Mouse (Mus musculus) intestine, embryonic 15.5 days (tissue): ENCODE data around the gene Upp2. TPM values are rescaled to one million over a fixed set of nuclear protein-coding genes. Genes with fewer than 3 reads are reported as not detected.
A peak's percentile ranks its signal among the peaks of the same experiment; 100 is the strongest.

Experiments
- ATAC-seq: fragments of 200-750 bp; cut with Nextera tagmentation; 2 replicates; pipeline ENCODE4 v1.8.0; 2017; ENCODE audit warnings: moderate TSS enrichment, moderate library complexity
- H3K27ac ChIP-seq: fragments of 300-500 bp; sonication (generic); 2 replicates; pipeline ENCODE4 v1.5.1; 2015; ENCODE audit warnings: mild to moderate bottlenecking, inconsistent platforms
- H3K27me3 ChIP-seq: fragments of 300-500 bp; sonication (generic); replicated peaks from 2 replicates; pipeline ENCODE4 v1.6.1; 2015; ENCODE audit warnings: inconsistent platforms
- H3K36me3 ChIP-seq: fragments of 300-500 bp; sonication (generic); 2 replicates; pipeline ENCODE4 v1.6.1; 2015; ENCODE audit warnings: inconsistent platforms
- H3K4me1 ChIP-seq: fragments of 300-500 bp; sonication (generic); replicated peaks from 2 replicates; pipeline ENCODE4 v1.6.1; 2015; ENCODE audit warnings: inconsistent platforms
- H3K4me2 ChIP-seq: fragments of 300-500 bp; sonication (generic); replicated peaks from 2 replicates; pipeline ENCODE4 v1.6.1; 2015; ENCODE audit warnings: mild to moderate bottlenecking, inconsistent platforms
- H3K4me3 ChIP-seq: fragments of 300-500 bp; sonication (generic); replicated peaks from 2 replicates; pipeline ENCODE4 v1.5.1; 2015; ENCODE audit warnings: inconsistent platforms
- H3K9ac ChIP-seq: fragments of 300-500 bp; sonication (generic); 2 replicates; pipeline ENCODE4 v1.6.1; 2015; ENCODE audit warnings: inconsistent platforms
- H3K9me3 ChIP-seq: fragments of 300-500 bp; sonication (generic); 2 replicates; pipeline ENCODE4 v1.6.1; 2016; ENCODE audit warnings: inconsistent platforms
- WGBS: fragments of 180-500 bp; shearing (Covaris S2); methylation state at CpG from one replicate; pipeline ENCODE4 v1.1.7; 2015; 5-methylcytosine and 5-hydroxymethylcytosine counted together
- polyA plus RNA-seq: library from polyadenylated mRNA; unstranded; fragments of >200 nt; fragmentation: Nextera tagmentation; extraction: Ambion mirVana; gene quantifications from 2 replicates; pipeline ENCODE4 v1.2.1, GENCODE M21; 2015

Gene Upp2
- polyA plus RNA-seq, 1 experiment from 2014 or later: 5.5 TPM

DNA sequence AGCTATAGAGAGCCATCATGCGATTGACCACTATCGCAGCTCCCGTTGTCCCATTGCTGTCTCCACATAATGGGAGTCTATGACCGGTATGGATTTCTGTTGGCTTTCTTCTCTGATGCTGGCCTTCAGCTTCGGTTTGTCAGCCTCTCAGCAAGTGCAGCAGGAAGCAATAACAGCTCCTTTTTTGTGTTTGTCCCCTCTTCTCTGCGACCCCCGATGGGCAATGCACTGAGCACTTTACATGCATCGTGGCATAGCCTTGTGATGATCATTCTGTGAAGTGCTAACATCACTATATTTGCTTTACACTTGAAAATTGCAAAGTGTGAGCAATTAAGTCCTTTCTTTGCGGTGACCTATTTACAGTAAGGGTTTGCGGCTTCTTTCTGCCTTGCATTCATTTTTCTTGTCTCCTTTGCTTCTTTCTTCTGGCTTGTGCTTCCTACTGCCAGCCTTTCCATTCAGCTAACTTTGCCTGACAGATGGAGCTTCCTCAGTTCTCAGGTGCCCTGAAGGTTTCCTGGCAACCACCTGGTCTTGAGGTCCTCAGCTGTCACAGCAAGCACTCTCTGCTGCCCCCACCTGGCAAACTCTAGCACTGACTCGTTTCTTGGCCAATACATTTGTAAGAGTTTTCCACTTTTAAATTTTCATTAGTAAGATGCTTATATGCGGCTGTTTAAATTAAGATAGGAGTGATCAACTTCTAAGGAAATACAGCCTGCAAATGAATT is 98.2 kb downstream of the Upp2 start:
- no peak overlapping the region for H3K9ac ChIP-seq
- H3K4me2 ChIP-seq: no peak overlapping the region
- no peaks in the 10 kb centered on the region for H3K27me3 ChIP-seq
- H3K4me3 ChIP-seq: no peak overlapping the region
- ATAC-seq: no peak
- no peaks in the 10 kb centered on the region for H3K9me3 ChIP-seq
- H3K4me1 ChIP-seq: no peaks in the 10 kb centered on the region
- WGBS: 81% methylated on average over 12 of the region's 12 CpGs
- no peaks in the 10 kb centered on the region for H3K36me3 ChIP-seq
- no peak overlapping the region for H3K27ac ChIP-seq

DNA sequence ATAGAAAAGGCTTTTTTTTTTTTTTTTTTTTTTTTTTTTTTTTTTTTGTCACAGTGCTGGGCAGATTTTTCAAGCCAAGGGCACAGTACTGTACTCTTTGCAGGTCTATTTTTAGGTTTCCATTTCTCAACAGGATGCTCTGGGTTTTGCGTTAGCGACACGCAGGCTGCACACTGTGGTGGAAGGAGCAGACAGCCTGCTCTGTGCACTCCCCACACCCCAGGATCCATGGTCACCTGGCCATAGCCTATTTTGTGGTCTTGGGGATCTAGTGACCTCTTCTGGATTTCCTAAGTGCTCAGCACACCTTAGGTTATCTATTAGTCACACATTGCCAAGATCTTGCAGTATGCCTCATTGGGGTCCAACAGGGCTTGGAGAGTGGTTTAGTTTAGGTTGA is 100.2 kb downstream of the Upp2 start:
- H3K27me3 ChIP-seq: no peaks in the 10 kb centered on the region
- no peak overlapping the region for H3K4me3 ChIP-seq
- no peak overlapping the region for H3K27ac ChIP-seq
- no peak overlapping the region for H3K4me2 ChIP-seq
- H3K9ac ChIP-seq: no peak overlapping the region
- H3K36me3 ChIP-seq: no peaks in the 10 kb centered on the region
- no peaks in the 10 kb centered on the region for H3K9me3 ChIP-seq
- 79% methylated on average over 3 of the region's 3 CpGs for WGBS
- no peak for ATAC-seq
- no peaks in the 10 kb centered on the region for H3K4me1 ChIP-seq

DNA sequence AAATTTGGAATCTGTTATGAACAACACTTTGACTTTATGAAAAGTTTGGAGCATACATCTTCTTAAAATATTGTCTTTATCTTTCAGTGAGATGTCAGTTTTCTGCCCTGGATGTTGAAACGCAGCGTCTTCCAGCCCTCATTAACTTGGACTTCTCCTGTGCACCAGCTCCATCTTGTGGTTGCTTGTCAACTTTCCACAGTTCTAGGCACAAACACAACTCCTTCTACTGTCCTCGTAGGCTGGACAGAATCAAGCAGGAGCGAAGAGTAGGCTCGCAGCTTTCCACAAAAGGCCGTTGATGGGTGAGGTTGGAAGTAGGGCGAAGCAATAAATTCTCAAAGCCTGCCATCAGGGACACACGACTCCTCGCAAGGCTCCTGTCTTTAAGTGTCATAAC is 100.9 kb downstream of the Upp2 start:
- no peaks in the 10 kb centered on the region for H3K27me3 ChIP-seq
- 41% methylated on average over 9 of the region's 9 CpGs for WGBS
- H3K36me3 ChIP-seq: no peaks in the 10 kb centered on the region

DNA sequence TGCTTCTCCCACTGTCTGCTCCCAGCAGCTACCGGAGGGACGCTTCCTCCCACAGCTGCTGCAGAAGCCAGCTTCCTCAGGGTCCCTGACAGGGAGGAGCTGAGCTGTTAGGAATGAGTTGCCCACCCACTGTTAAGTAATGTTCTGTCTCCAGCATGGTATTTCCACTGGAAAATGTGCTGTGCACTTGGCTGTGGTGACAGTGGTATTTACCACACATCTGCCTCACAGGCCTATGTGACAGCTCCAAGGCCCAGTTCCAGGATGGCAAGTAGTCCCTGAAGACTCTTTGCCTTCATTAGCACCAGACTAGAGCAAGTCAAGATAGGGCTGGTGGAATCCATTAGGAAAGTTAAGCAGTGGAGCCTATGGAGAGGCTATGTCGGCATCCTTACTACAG is 102.0 kb downstream of the Upp2 start:
- H3K27me3 ChIP-seq: no peaks in the 10 kb centered on the region
- no peak for ATAC-seq
- WGBS: 81% methylated on average over 3 of the region's 3 CpGs
- H3K4me3 ChIP-seq: no peak overlapping the region
- no peak overlapping the region for H3K9ac ChIP-seq
- H3K36me3 ChIP-seq: no peaks in the 10 kb centered on the region
- no peak overlapping the region for H3K4me2 ChIP-seq
- H3K27ac ChIP-seq: no peak overlapping the region
- H3K9me3 ChIP-seq: 0 out of 2 replicates have a peak, but pooled peaks cover 2% of the 10 kb centered on the region
- H3K4me1 ChIP-seq: no peaks in the 10 kb centered on the region

More for the DNA sequence above, 100.9 kb downstream of the Upp2 start:
- no peak overlapping the region for H3K4me3 ChIP-seq
- H3K9ac ChIP-seq: no peak overlapping the region
- H3K9me3 ChIP-seq: no peaks in the 10 kb centered on the region
- H3K4me1 ChIP-seq: no peaks in the 10 kb centered on the region
- no peak overlapping the region for H3K27ac ChIP-seq
- no peak overlapping the region for H3K4me2 ChIP-seq
- no peak for ATAC-seq

DNA sequence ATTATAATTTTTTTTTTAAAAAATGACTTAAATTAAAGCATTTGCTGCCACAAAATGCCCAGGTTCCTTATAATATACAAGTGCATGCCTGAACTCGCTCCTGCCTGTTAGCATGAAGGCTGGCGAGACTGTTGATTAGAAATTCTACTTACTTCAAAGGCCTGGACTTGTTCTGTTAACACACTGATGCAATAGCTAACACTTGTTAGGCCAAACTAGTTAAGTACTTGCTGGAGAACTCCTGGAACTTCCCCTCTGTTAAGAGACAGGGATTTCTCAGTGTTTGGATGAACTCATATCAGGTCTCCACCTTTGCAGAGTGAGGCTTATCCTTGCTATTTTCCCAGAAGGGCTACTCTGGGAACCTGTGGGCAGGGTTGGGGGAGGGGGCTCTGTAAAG is 105.4 kb downstream of the Upp2 start:
- H3K9ac ChIP-seq: no peak overlapping the region
- H3K27me3 ChIP-seq: no peaks in the 10 kb centered on the region
- 92% methylated on average over 2 of the region's 2 CpGs for WGBS
- H3K4me1 ChIP-seq: no peaks in the 10 kb centered on the region
- no peak overlapping the region for H3K4me3 ChIP-seq
- 0 out of 2 replicates have a peak, but pooled peaks cover 2% of the 10 kb centered on the region for H3K9me3 ChIP-seq
- no peak overlapping the region for H3K27ac ChIP-seq
- H3K36me3 ChIP-seq: no peaks in the 10 kb centered on the region
- ATAC-seq: no peak
- H3K4me2 ChIP-seq: no peak overlapping the region

DNA sequence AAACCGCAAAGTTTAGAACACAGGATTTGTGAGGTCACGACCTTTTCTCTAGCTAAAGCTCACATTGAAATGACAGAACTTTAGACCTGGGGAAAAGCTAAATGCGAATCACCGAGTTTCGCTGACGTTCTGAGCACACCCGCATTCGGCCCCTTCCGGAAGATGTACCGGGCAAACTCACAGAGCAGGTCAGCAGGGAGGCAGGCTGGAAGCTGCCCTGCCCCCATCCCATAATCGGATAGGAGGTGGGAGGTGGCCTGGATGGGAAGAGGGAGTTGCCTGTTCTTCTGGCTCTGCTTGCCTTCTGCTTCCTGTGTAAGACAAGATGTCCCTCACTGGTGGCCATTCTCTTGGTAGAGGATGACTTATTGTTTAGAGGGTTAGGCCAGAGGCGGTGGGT is 112.9 kb downstream of the Upp2 start:
- H3K27ac ChIP-seq: no peak overlapping the region
- no peaks in the 10 kb centered on the region for H3K27me3 ChIP-seq
- no peak overlapping the region for H3K9ac ChIP-seq
- 79% methylated on average over 12 of the region's 12 CpGs for WGBS
- ATAC-seq: no peak
- H3K36me3 ChIP-seq: no peaks in the 10 kb centered on the region
- H3K9me3 ChIP-seq: no peaks in the 10 kb centered on the region
- no peak overlapping the region for H3K4me3 ChIP-seq
- no peaks in the 10 kb centered on the region for H3K4me1 ChIP-seq
- no peak overlapping the region for H3K4me2 ChIP-seq

DNA sequence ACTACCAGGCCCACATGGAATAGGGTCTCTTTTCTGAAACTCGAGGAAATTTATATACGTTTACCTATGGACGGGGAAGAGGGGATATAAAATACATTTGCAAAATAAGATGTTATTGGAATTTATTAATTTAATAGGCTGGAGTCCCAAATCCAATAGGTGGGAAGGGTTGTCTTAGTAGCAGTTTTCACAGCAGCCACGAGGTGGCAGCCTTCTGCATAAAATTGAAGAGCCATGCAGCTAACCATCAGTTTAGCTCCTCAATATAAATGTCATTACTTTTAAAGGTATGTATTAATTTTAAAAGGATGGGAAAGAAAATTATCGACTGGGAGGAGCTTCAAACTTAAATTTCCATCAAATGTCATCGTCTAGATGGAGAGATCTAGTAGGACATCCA is 113.7 kb downstream of the Upp2 start:
- ATAC-seq: no peak
- no peaks in the 10 kb centered on the region for H3K4me1 ChIP-seq
- no peak overlapping the region for H3K9ac ChIP-seq
- H3K9me3 ChIP-seq: no peaks in the 10 kb centered on the region
- H3K4me3 ChIP-seq: no peak overlapping the region
- no peaks in the 10 kb centered on the region for H3K36me3 ChIP-seq
- H3K4me2 ChIP-seq: no peak overlapping the region
- no peak overlapping the region for H3K27ac ChIP-seq
- WGBS: 34% methylated on average over 6 of the region's 6 CpGs
- no peaks in the 10 kb centered on the region for H3K27me3 ChIP-seq

DNA sequence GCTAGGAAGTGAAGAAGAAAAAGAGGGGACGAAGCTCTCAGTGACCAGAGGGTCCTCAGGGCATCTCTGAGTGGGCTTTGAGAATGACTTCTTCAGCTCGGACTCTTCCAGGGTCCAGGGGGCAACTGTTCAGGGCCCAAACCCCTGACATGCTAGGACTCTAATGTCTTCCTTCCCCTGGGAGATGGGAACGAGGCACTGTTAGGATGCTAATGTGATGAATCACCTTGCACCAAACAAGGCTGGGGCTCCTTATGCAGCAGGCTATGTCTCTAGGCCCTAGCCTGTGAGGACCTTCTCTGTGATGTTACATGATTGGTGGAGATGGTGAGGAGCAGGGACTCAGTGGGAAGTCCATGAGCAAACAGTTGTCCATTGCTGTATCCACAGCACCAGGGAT is 114.3 kb downstream of the Upp2 start:
- Histone ChIP-seq H3K4me2 (no peak overlapping the region), H3K27me3 (no peaks in the 10 kb centered on the region), H3K9me3 (no peaks in the 10 kb centered on the region), H3K4me3 (no peak overlapping the region), H3K27ac (no peak overlapping the region), H3K9ac (no peak overlapping the region), H3K36me3 (no peaks in the 10 kb centered on the region), H3K4me1 (no peaks in the 10 kb centered on the region)
- 65% methylated on average over 3 of the region's 3 CpGs for WGBS
- ATAC-seq: no peak

DNA sequence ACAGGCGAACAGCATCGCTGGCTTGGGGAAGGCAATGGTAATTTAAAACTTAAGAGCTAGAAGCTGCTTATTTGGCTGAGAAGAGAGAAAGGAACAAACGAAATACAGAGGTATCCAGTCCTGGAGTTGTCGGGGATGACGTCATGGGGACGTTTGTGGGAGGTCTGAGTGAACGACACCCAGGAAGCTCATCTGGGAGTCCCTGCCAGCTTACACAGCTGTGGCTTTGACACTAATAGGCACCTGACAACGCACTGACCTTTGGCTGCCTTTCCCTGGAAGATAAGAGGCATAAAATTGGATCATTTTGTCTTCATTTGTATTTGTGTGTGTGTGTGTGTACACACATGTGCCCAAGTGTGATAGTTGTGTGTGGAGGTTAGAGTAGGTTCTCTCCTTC is 130.4 kb downstream of the Upp2 start:
- 70% methylated on average over 8 of the region's 8 CpGs for WGBS
- no peak for ATAC-seq

DNA sequence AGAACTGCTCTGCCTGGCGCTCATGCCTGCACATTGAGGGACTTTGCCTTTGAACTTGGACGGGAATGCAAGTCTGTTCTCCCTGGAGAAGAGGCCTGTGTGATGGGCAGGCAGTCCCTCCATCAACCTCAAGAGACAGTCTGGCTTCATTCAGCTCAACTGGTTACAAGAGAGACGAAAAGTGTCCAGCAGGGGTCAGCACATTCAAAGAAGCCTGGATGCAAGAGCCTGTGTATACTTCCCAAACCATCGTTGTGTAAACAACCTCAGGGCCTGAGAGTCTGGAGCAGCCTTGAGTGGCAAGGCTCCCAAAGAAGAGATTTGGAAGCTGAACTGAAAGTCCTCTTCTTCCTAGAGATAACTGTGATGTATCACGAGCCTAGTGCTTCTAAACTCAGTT is 132.8 kb downstream of the Upp2 start:
- Histone ChIP-seq H3K36me3 (no peaks in the 10 kb centered on the region), H3K27me3 (no peaks in the 10 kb centered on the region), H3K4me3 (no peak overlapping the region), H3K9ac (no peak overlapping the region), H3K4me2 (no peak overlapping the region), H3K27ac (no peak overlapping the region), H3K4me1 (no peaks in the 10 kb centered on the region), H3K9me3 (no peaks in the 10 kb centered on the region)
- ATAC-seq: peak; percentile 71; the same call in 1 of the 2 replicates
- 29% methylated on average over 5 of the region's 5 CpGs for WGBS

More for the DNA sequence above, 130.4 kb downstream of the Upp2 start:
- Histone ChIP-seq H3K9me3 (no peaks in the 10 kb centered on the region), H3K27me3 (no peaks in the 10 kb centered on the region), H3K27ac (no peak overlapping the region), H3K36me3 (no peaks in the 10 kb centered on the region), H3K9ac (no peak overlapping the region), H3K4me3 (no peak overlapping the region), H3K4me2 (no peak overlapping the region), H3K4me1 (no peaks in the 10 kb centered on the region)

DNA sequence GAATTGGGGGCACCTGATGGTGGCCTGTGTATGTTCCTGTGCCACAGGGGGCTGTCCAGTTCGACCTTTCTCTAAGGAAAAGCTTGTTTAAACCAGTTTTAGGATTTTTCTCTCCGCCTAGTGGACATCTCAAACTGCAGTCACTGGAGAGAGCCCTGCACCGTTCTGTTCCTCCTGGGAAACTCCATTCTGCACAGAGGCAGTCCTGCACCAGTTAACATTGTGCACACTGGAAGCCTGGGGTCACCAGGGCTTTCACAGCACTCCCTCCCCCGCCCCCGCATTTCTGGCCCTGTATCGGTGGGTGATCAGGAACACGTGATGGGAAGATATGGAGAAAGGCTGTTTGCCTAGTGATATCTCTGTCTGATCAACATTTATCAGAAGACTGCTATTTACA is 133.3 kb downstream of the Upp2 start:
- H3K9me3 ChIP-seq: no peaks in the 10 kb centered on the region
- no peaks in the 10 kb centered on the region for H3K36me3 ChIP-seq
- no peak overlapping the region for H3K9ac ChIP-seq
- H3K27ac ChIP-seq: no peak overlapping the region
- no peaks in the 10 kb centered on the region for H3K27me3 ChIP-seq
- 48% methylated on average over 7 of the region's 7 CpGs for WGBS
- peak; percentile 28; the same call in 1 of the 2 replicates for ATAC-seq
- no peak overlapping the region for H3K4me2 ChIP-seq
- H3K4me1 ChIP-seq: no peaks in the 10 kb centered on the region
- H3K4me3 ChIP-seq: no peak overlapping the region

DNA sequence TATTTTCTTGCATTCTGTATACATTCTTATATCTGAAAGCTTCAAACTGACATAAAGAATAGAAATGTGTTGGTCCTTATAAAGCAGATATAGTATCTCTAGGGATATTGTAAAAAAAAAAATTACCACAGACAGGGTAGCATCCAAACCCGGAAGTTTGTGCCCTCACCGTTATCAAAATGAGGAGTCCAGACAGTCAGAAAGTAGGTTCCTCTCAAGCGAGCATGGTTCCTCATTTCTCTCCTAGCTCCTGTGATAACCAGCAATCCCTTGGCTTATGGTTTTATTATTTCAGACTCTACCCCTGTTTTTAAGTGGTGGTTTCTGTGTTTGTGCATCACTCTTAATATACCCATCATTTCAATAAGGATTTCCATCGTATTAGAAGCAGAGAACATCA is 134.5 kb downstream of the Upp2 start:
- Histone ChIP-seq H3K36me3 (no peaks in the 10 kb centered on the region), H3K9ac (no peak overlapping the region), H3K27ac (no peak overlapping the region), H3K9me3 (no peaks in the 10 kb centered on the region), H3K4me1 (no peaks in the 10 kb centered on the region), H3K4me3 (no peak overlapping the region), H3K4me2 (no peak overlapping the region), H3K27me3 (no peaks in the 10 kb centered on the region)
- ATAC-seq: no peak
- 83% methylated on average over 4 of the region's 4 CpGs for WGBS

DNA sequence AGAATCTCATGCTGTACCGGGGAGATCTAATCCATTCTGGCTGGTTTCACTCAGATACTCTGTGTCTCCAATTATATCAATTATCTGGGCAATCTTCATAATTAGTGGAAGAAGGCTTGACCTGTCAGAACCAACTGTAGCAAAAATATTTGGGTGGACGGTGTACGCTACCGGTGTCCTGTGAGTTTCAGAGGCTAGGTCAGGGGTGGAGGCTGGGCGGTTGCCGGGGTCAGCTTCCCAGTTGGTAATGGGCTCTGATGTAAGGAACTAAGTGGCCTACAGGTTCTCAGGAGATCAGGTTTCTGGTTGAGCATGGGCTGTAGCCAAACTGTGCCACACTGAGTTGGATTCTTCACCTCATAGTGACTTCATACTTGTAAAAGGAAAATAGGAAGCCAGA is 136.1 kb downstream of the Upp2 start:
- ATAC-seq: no peak
- WGBS: 88% methylated on average over 6 of the region's 6 CpGs
- Histone ChIP-seq H3K36me3 (no peaks in the 10 kb centered on the region), H3K4me3 (no peak overlapping the region), H3K9me3 (no peaks in the 10 kb centered on the region), H3K9ac (no peak overlapping the region), H3K4me1 (no peaks in the 10 kb centered on the region), H3K27me3 (no peaks in the 10 kb centered on the region), H3K4me2 (no peak overlapping the region), H3K27ac (no peak overlapping the region)
